Mouse (Mus musculus) C2C12 (cell line): ENCODE results near the gene 4930432M17Rik. TPM values are rescaled to one million over a fixed set of nuclear protein-coding genes. Genes with fewer than 3 reads are reported as not detected.

ENCODE experiments used
- H3K27me3 ChIP-seq: one replicate; pipeline ENCODE4 v1.6.1; 2011; ENCODE audit not compliant: control insufficient read depth, insufficient read depth, insufficient read length
- H3K36me3 ChIP-seq: one replicate; pipeline ENCODE4 v1.6.1; 2011; ENCODE audit not compliant: control insufficient read depth, insufficient read depth
- H3K4me3 ChIP-seq: one replicate; pipeline ENCODE4 v1.5.1; 2011; ENCODE audit warnings: mild to moderate bottlenecking, control low read depth; ENCODE audit not compliant: poor library complexity, insufficient read depth, severe bottlenecking
- H3K79me2 ChIP-seq: one replicate; pipeline ENCODE4 v1.6.1; 2011; ENCODE audit not compliant: control insufficient read depth, insufficient read depth
- H3K79me3 ChIP-seq: one replicate; pipeline ENCODE4 v1.6.1; 2011; ENCODE audit warnings: low read depth, control low read depth
- H3ac ChIP-seq: one replicate; pipeline ENCODE3; 2011; ENCODE audit warnings: low read depth; ENCODE audit not compliant: control insufficient read depth, insufficient read length
- CEBPB ChIP-seq: IDR thresholded peaks from one replicate; pipeline ENCODE4 v1.6.1; 2011; ENCODE audit warnings: low read depth, mild to moderate bottlenecking, control low read depth, moderate library complexity
- CTCF ChIP-seq: IDR thresholded peaks from one replicate; pipeline ENCODE4 v1.5.1; 2011; ENCODE audit not compliant: control insufficient read depth, insufficient read depth, insufficient read length
- FOSL1 ChIP-seq: IDR thresholded peaks from one replicate; pipeline ENCODE4 v1.8.0; 2011; ENCODE audit warnings: mild to moderate bottlenecking, low read length; ENCODE audit not compliant: poor library complexity, insufficient read depth, severe bottlenecking
- MAX ChIP-seq: IDR thresholded peaks from one replicate; pipeline ENCODE4 v1.6.1; 2011; ENCODE audit warnings: mild to moderate bottlenecking, control low read depth
- MYOD1 ChIP-seq: IDR thresholded peaks from one replicate; pipeline ENCODE4 v1.6.1; 2011; ENCODE audit warnings: low read depth; ENCODE audit not compliant: control insufficient read depth, insufficient read length
- MYOG ChIP-seq: IDR thresholded peaks from one replicate; pipeline ENCODE4 v1.6.1; 2011; ENCODE audit not compliant: control insufficient read depth, insufficient read length; ENCODE audit errors: extremely low read depth
- USF1 ChIP-seq: IDR thresholded peaks from one replicate; pipeline ENCODE4 v1.6.1; 2011; ENCODE audit warnings: low read depth, mild to moderate bottlenecking, control low read depth, moderate library complexity
- polyA plus RNA-seq: library from polyadenylated mRNA; unstranded; fragments of >200 nt; fragmentation: generic; extraction: Trizol; gene quantifications from one replicate; pipeline ENCODE4 v1.2.1, GENCODE M21; 2012; ENCODE audit warnings: missing spikeins

The 4930432M17Rik gene
- polyA plus RNA-seq, 1 experiment, result not detected

DNA sequence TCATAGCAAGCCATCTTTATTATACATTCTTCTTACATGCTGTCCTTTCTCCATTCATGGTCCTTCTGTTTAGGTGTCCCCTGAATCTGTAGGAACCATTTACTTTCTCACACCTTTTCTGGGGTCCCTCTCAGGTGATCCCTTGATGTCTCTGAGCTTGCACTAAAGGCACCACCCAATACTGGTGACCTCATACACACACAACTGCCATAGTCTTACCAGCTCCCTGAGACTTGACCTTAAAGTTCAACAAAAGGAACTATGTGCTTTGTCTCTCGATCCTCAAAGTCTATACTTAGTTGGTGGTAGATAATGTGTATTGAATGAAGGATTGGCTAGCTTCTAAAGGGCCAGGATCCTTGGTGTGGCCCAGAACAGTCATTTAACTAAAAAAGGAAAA is 15.4 kb downstream of the 4930432M17Rik start:
- Histone ChIP-seq H3K79me3 (no peaks in the 10 kb centered on the region), H3K36me3 (no peaks in the 10 kb centered on the region), H3ac (no peak overlapping the region), H3K27me3 (no peaks in the 10 kb centered on the region), H3K79me2 (no peaks in the 10 kb centered on the region), H3K4me3 (no peak overlapping the region)
- TF ChIP-seq MYOG, result no peak
- TF ChIP-seq FOSL1, result no peak
- TF ChIP-seq MAX, result no peak
- no peak for TF ChIP-seq CEBPB
- TF ChIP-seq MYOD1, result no peak
- no peak for TF ChIP-seq CTCF
- TF ChIP-seq USF1, result no peak

GRCm38 (mm10) chr3:121686408-121686911 is 15.9 kb downstream of the 4930432M17Rik start:
- Histone ChIP-seq H3K4me3 (no peak overlapping the region), H3K27me3 (no peaks in the 10 kb centered on the region), H3K36me3 (no peaks in the 10 kb centered on the region), H3ac (no peak overlapping the region), H3K79me3 (no peaks in the 10 kb centered on the region), H3K79me2 (no peaks in the 10 kb centered on the region)
- TF ChIP-seq MYOD1, result no peak
- TF ChIP-seq USF1, result no peak
- no peak for TF ChIP-seq MYOG
- no peak for TF ChIP-seq FOSL1
- no peak for TF ChIP-seq CTCF
- no peak for TF ChIP-seq MAX
- no peak for TF ChIP-seq CEBPB

- no peaks in the 10 kb centered on the region for H3K36me3 ChIP-seq
- no peak overlapping the region for H3ac ChIP-seq
- H3K79me2 ChIP-seq, result no peaks in the 10 kb centered on the region
- no peak overlapping the region for H3K4me3 ChIP-seq
- H3K79me3 ChIP-seq, result no peaks in the 10 kb centered on the region
- H3K27me3 ChIP-seq, result no peaks in the 10 kb centered on the region
- TF ChIP-seq USF1 (no peak), MYOD1 (no peak), MAX (no peak), CTCF (no peak), CEBPB (no peak), MYOG (no peak), FOSL1 (no peak)
Observed at GRCm38 (mm10) chr3:121687741-121688140, 17.2 kb downstream of the 4930432M17Rik start.

DNA sequence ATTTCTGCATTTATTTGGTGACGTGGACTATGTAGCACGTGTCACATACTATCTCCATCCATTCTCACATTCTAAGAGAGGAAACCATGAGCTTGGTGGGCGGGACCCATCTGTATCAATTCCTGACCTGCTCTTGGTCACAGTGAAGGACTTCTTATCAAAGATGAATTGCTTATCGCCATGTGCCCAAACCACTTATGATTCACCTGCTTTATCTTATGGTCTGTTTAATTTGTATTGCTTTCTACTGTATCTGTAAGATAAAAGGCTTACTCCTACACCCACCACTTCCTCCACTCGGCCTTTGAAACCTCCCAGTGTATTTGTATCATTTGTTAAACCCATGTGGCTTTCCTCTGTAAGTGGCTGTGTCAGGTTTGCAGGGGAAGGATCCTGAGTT is 18.5 kb downstream of the 4930432M17Rik start:
- H3K79me3 ChIP-seq, result no peaks in the 10 kb centered on the region

DNA sequence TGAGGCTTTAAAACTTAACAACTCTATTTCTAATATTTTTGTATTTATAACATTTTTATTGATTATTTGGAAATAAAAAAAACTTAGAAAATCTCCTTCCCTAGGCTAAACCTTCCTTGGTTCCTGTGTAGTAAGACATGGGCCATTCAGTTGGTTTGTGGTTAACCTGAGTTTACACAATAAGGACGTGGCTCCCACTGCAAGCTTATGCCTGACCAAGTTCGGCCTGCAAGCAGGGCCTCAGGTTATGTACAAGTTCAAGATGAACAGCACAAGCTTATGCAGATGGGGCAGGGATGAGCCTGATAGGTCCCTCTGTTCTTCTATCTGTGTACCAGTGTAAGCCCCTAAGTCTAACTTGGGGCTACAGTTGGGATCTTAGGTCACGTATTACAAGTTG is 19.1 kb downstream of the 4930432M17Rik start:
- Histone ChIP-seq H3K79me3 (no peaks in the 10 kb centered on the region), H3K27me3 (no peaks in the 10 kb centered on the region), H3K79me2 (no peaks in the 10 kb centered on the region), H3K4me3 (no peak overlapping the region), H3K36me3 (no peaks in the 10 kb centered on the region), H3ac (no peak overlapping the region)
- TF ChIP-seq CEBPB (no peak), MYOD1 (no peak), MAX (no peak), CTCF (no peak), MYOG (no peak), USF1 (no peak), FOSL1 (no peak)

More for the DNA sequence above, 18.5 kb downstream of the 4930432M17Rik start:
- H3K36me3 ChIP-seq, result no peaks in the 10 kb centered on the region
- no peaks in the 10 kb centered on the region for H3K79me2 ChIP-seq
- no peak for TF ChIP-seq FOSL1
- no peak for TF ChIP-seq CTCF
- no peak for TF ChIP-seq MYOD1
- no peak for TF ChIP-seq USF1
- TF ChIP-seq CEBPB, result no peak
- no peak for TF ChIP-seq MAX
- TF ChIP-seq MYOG, result no peak
- no peak overlapping the region for H3K4me3 ChIP-seq
- no peaks in the 10 kb centered on the region for H3K27me3 ChIP-seq
- H3ac ChIP-seq, result no peak overlapping the region

- Histone ChIP-seq H3K36me3 (no peaks in the 10 kb centered on the region), H3ac (no peak overlapping the region), H3K27me3 (no peaks in the 10 kb centered on the region), H3K79me3 (no peaks in the 10 kb centered on the region), H3K79me2 (no peaks in the 10 kb centered on the region), H3K4me3 (no peak overlapping the region)
- TF ChIP-seq CTCF, result no peak
- no peak for TF ChIP-seq FOSL1
- no peak for TF ChIP-seq MYOG
- TF ChIP-seq CEBPB, result no peak
- no peak for TF ChIP-seq MYOD1
- TF ChIP-seq MAX, result no peak
- TF ChIP-seq USF1, result no peak
Observed at GRCm38 (mm10) chr3:121693001-121693730, 22.6 kb downstream of the 4930432M17Rik start.
